Mouse (Mus musculus) adrenal gland, postnatal 10 days (tissue): ENCODE results near the gene Cul5. TPM values are rescaled to one million over a fixed set of nuclear protein-coding genes. Genes with fewer than 3 reads are reported as not detected.

ENCODE experiments used
- DNase-seq: peaks from one replicate; pipeline ENCODE4 v3.0.0; 2021; ENCODE audit warnings: mixed read lengths
- long read RNA-seq, 2 experiments: library from polyadenylated mRNA; stranded (forward); transcript quantifications; one replicate each; pipeline ENCODE4 v2.0.0; 2021
- total RNA-seq, 2 experiments: library from RNA; stranded (reverse); gene quantifications; 2 replicates each; pipeline ENCODE4 v1.2.3; 2021

The Cul5 gene
- total RNA-seq, result 10 to 100 TPM; 29.8 to 36.0 TPM
- long read RNA-seq, experiment 1, transcript Cul5-201 (19 exons, 3,585 nt), result major isoform, 8 of 19 reads
- long read RNA-seq, experiment 1, partial matches to known transcripts, result 10 of 19 reads
- long read RNA-seq, experiment 1, other reads (novel, unspliced or antisense), result 1 of 19 reads
- long read RNA-seq, experiment 2, full-length matches to known transcripts, result 12 of 12 reads
- long read RNA-seq, experiment 2, partial matches to known transcripts, result 0 of 12 reads
- long read RNA-seq, experiment 2, other reads (novel, unspliced or antisense), result 0 of 12 reads

- DNase-seq, result peak; percentile 41
Measured at GRCm38 (mm10) chr9:53669680-53670219, at the start of gene Cul5. Cul5 (minus strand) TSS chr9:53670014.

GRCm38 (mm10) chr9:53705992-53706696 is 36.3 kb upstream of the Cul5 start, which contains the start of gene Rab39:
Rab39 (minus strand) TSS chr9:53706232.
- DNase-seq, result peak; percentile 88

GRCm38 (mm10) chr9:53705491-53705991 is 35.7 kb upstream of the Cul5 start:
- peak; percentile 12 for DNase-seq

- DNase-seq, result no peak
Measured at GRCm38 (mm10) chr9:53702991-53703390, 33.2 kb upstream of the Cul5 start.

- DNase-seq, result no peak
Measured at GRCm38 (mm10) chr9:53700496-53700895, 30.7 kb upstream of the Cul5 start.

GRCm38 (mm10) chr9:53695846-53696245 is 26.0 kb upstream of the Cul5 start:
- DNase-seq, result no peak

- DNase-seq, result no peak
Measured at GRCm38 (mm10) chr9:53693718-53694117, 23.9 kb upstream of the Cul5 start.

- DNase-seq, result no peak
Measured at GRCm38 (mm10) chr9:53691745-53692670, 22.2 kb upstream of the Cul5 start.

- no peak for DNase-seq
Measured at GRCm38 (mm10) chr9:53680851-53681250, 11.0 kb upstream of the Cul5 start.

- no peak for DNase-seq
Measured at GRCm38 (mm10) chr9:53676921-53677320, 7.1 kb upstream of the Cul5 start.

GRCm38 (mm10) chr9:53673571-53673970 is 3.8 kb upstream of the Cul5 start:
- DNase-seq, result peak; percentile 83

- DNase-seq, result peak; percentile 97
Measured at GRCm38 (mm10) chr9:53667020-53667669, 2.7 kb downstream of the Cul5 start.

- DNase-seq, result no peak
Measured at GRCm38 (mm10) chr9:53666665-53667019, 3.2 kb downstream of the Cul5 start.

- no peak for DNase-seq
Measured at GRCm38 (mm10) chr9:53665428-53665827, 4.4 kb downstream of the Cul5 start.

- no peak for DNase-seq
Measured at GRCm38 (mm10) chr9:53664819-53665218, 5.0 kb downstream of the Cul5 start.

- DNase-seq, result no peak
Measured at GRCm38 (mm10) chr9:53634796-53635195, 35.0 kb downstream of the Cul5 start.

- no peak for DNase-seq
Measured at GRCm38 (mm10) chr9:53615246-53615645, 54.6 kb downstream of the Cul5 start.

- no peak for DNase-seq
Measured at GRCm38 (mm10) chr9:53614286-53614685, 55.5 kb downstream of the Cul5 start.

GRCm38 (mm10) chr9:53609968-53610781 is 59.6 kb downstream of the Cul5 start, which contains the start of gene Acat1:
Acat1 (minus strand) TSS chr9:53610382.
- peak; percentile 99 for DNase-seq

- no peak for DNase-seq
Measured at GRCm38 (mm10) chr9:53609306-53609967, 60.4 kb downstream of the Cul5 start.
